Mouse (Mus musculus): Measurements from ENCODE around the gene Mrpl3.
A peak's percentile ranks its signal among the peaks of the same experiment; 100 is the strongest.
"Not testable (repeated sequence)": the region's sequence is repeated elsewhere in the genome, so short reads cannot be mapped to it uniquely, and the experiment has no call there.

The Mrpl3 gene

DNA sequence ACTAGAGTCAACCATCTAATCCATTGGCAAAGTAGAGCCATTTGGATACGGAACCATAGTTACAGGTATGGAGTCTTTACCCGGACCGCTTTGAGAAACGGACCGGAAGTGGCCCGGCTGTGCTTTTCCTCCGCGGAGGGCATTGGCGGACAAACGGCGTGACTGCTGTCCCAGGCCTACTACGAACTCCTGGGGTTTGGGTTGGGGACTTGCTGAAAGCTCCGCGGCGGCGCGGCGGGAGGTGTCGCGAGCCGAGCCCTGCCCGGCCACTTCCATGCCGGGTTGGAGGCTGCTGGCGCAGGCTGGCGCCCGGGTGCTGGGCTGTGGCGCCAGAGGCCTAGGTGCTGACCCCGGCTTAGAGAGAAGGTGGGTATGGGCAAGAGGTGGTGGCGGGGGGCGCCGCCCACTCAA, at the start of gene Mrpl3:
Gene Mrpl3, plus strand, starts transcription at position 93 of the 411 bp plus-strand sequence.
- peak; percentile 65 for DNase-seq (ENCODE audit: low read depth, low spot score)

DNA sequence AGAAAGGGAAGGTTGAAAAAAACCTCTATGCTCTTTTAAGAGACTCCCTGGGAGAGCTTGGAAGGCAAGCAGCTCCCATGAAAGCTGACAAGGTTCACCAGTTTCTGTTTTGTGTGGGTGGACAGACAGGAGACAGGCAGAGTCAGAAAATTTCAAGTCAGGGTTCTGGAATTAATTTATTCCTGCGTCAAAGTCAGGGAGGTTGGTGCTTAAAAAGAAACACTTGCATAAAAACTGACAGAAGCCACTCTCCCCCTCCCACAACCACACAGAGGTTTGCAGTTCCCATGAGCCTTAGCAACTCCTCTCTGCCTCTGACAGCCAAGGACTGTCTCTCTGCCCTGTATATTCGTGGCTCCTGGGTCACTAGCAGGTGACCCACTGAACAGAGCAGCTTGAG, 42.3 kb upstream of the Mrpl3 start:
- DNase-seq (ENCODE audit: low read depth, low spot score) = no peak

DNA sequence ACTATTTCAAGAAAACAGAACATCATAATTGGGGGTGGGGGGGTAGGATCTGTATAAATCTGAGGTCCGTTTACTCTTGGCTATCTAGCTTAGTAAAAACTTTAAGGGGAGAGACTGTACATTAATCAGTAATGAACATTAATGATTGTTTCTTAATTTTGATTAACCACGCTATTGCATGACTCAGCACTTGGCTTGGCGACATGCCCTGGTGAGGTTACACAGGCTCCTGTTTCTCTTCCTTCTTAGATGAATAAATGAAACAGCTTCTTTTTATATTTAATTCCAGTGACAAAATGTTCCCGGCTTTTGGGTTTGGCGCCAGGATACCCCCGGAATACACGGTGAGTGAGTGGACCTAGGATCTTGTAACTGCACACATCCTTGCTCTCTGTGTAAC, 34.9 kb upstream of the Mrpl3 start:
- no peak for DNase-seq (ENCODE audit: low read depth, low spot score)

DNA sequence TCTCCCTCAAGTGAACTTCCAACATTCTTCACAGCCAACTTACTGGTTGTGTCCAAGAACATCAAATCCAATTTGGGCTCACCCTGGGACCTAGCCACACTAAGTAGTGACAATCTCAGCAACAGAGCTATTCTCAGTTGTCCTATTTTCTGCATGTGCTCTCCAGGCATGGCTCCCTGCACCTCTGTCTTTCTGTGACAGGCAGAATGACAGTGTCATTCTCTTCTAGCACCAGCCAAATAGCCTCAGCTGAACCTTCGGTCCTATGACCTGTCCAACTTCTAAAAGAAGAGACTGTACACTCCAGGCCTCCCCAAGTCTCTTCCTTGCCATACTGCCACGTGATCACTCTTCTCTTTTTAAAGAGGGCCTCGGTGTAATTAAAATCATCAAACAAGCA, 24.7 kb upstream of the Mrpl3 start:
- no peak for DNase-seq (ENCODE audit: low read depth, low spot score)

DNA sequence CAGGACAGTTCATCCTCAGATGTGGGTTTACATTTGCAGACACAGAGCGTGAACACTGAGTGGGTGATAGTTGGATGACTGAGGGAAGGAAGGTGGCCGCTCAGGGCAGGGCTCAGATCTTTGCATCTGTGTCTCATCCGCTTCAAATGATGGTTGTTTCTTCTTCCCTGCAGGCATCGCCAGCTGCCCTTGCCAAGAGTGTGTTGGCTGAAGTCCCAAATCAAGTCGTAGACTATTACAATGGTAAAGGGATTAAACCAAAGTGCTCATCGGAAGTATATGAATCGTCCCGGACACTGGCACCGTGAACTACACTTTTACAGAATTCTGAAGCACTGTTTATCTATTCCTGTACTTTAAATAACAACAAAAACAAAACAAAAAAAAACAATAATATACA, 20.5 kb upstream of the Mrpl3 start:
- no peak for DNase-seq (ENCODE audit: low read depth, low spot score)

DNA sequence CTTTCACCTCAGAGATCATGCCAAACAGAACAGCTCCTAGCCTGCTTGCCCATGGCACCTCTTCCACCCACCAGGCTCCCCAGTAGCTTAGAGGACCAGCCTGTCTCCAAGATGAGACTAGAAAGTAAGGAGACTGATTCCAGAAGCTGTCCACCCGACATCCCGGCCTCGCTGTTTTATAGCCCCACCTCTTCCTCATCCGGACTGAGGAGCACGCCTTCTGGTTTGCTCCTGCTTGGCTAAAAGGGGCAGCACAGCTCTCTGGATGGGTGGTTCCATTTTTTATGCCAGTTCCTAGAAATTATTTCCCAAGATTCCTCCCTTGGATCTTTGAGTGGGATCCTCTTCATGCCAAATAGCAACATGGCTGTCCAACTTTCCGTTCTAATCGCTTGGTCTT, 19.4 kb upstream of the Mrpl3 start:
- no peak for DNase-seq (ENCODE audit: low read depth, low spot score)

DNA sequence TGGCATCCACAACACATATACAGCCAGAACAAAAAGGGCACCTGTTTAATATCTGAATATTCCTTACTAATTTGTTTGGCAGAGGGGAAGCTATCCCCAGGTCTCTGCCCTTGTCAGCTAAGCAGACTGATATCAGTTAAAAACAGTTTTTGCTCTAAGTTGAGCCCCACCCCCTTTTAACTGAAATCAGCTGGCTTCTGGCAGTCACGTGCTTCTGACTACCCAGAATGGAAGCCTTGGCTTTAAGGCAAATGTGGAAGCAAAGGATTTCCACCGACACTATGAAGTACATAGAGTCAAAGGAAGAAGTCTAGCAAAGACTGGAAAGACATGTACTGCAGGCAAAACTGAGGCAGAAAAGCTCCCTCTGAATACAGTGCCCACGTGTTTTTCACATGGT, 15.2 kb upstream of the Mrpl3 start:
- DNase-seq (ENCODE audit: low read depth, low spot score) = no peak

DNA sequence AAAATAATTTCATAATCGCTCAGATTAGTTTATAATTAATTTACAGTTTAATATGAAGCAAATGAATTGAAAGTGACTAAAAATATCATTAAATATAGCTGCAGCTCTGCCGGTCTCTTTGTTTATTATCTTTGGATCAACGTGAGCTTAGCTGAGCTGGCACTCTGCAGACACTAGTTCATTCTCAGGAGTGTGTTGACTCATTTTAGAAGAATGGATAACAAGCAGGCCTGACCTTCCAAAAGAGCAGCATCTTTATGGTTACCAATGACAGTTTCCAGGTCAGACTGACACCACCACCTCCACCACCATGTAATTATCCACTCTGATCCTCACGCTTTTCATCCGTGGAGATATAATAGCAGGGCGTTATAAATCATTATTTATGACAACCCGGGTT, 7.0 kb upstream of the Mrpl3 start:
- DNase-seq (ENCODE audit: low read depth, low spot score) = no peak

DNA sequence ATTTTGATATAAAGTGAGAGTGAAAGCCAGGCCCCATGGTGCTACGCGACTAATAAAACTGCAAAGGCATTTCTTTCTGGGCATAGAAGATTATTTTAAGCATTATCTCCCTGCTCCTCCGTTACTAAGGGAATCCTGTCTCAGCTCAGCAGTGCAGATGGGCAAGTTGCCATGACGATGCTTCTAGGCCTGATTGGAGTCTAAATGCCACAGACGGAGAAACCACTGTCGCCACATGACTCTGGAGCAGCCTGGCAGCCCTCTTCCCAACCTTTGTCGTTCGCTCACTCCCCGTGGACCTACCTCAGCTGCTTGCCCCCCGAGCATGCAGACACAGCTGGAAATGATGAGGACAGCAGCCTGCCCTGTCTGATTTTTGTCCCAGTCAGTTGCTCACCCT, 4.7 kb upstream of the Mrpl3 start:
- no peak for DNase-seq (ENCODE audit: low read depth, low spot score)

DNA sequence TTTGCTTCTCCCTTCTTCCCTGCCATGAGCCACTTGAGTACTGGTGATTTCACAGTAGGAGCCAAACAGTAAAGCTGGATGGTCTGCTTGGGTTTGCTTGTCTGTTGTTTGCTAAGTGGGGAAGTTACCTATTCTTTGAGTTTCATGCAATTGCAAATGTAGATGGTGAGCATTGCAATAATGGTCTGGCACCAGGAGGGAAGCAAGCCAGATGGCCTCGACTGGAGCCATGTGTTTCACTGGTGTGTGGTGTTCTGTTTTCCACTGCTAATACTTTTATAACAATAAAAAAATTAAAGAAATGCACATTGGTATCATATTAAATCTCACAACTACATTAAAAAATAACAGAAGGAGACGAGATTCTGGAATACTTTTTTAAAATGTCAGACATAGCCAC, 3.4 kb upstream of the Mrpl3 start:
- no peak for DNase-seq (ENCODE audit: low read depth, low spot score)

DNA sequence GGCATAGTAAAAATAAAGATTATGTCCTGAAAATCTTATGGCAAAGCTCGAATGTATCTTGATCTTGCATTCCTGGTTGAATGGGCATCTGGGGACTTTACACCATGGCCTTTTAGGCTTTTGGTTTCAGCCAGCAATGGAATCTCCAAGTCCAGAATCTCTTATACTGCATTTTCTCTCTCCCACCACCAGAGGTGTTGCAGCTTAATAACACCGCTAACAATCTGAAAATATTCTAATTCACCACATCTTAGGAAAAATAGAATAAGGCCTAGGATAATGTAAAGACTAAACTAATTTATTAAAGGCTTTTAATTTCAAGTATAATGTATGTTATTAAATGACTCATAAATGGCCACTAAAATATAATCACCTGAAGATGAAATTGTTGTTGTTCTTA, 2.8 kb upstream of the Mrpl3 start:
- DNase-seq (ENCODE audit: low read depth, low spot score) = no peak

DNA sequence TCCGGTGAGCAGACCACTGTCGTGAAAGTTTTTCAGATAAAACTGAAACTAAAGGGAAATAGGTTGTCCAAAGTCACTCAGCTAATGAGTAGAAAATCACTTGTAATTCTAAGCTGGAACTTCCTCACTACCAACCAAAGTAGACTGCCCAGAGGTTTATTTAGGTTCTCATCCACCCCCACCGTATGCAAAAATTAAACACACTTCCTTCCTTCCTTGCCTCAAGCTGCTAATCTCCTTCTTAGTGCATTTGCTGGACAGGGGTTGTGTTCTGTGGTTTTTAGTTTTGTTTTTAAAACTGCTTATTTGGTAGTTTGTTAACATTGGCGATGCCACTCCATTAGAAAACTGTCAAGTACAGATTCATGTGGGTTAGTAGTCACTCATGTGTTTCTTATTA, 773 bp downstream of the Mrpl3 start:
- DNase-seq (ENCODE audit: low read depth, low spot score) = no peak

DNA sequence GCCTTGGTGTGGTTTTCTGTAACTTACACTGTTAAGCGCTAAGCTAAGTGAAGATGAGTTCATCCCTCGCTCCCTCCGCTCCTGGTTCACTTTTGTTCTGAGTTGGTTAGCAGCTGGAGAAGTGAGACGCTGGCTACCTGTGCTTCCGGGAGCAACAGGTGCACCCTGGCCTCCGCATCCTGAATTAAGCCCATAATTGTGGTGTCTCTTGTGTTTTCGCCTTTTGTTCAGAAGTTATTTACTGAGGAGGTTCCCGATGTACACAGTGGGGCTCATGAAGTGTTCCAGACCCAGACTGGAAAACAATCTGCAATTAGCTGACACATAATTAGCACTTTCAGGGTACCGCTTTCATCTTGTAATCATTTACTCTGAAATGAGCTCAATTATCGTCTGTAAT, 16.1 kb downstream of the Mrpl3 start:
- no peak for DNase-seq (ENCODE audit: low read depth, low spot score)

DNA sequence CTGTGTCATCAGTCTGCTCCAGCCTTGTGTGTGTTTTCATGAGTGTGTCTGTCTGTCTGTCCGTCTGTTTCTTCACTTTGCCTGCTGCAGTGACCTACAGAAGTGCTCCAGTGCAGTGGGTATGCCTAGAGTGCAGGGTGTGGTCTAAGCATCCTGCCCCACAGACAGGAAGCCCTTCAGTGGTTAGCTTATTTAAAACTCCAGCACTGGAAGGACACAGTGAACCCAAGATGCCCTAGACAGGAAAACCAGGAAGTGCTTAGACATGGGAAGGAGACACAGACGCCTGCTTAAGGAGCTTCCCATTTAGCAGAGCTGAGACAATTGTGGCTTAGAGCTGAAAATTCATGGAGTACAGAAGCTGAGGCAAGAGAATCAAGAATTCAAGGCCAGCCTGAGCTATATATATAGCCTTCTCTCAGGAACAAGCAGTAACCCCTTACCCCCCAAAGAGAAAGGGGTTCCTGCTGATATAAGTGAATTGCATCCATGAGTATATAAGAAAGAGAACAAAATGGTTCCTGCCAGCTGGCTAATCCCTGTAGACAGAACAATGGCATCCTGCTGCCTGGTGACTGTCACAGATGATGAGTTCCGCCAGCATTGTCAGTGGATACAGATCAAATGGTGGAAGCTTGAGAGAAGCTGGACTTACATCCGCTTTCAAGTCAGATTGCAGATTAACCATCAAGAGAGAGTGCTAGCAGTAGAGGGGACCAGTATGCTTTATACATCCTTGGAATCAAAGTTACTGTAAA, 20.1 kb downstream of the Mrpl3 start:
- no peak for DNase-seq (ENCODE audit: low read depth, low spot score)

DNA sequence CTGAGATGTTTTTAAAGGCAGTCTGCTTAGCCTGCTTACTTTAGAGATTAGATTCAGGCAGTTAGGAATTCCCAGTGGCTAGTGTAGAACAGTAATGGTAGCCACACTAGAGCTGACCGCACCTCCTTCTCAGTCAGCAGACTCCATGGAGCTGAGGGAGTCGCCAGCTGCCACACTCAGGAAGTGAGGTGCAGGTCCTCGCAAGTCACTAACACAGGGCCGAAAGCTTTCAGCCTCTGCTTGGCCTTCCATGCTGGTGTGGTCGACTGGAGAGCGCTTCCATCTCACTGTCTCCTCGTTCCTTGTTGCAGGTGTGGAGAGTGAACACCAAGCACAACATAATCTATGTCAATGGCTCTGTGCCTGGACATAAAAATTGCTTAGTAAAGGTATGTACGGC, 21.8 kb downstream of the Mrpl3 start:
- no peak for DNase-seq (ENCODE audit: low read depth, low spot score)

DNA sequence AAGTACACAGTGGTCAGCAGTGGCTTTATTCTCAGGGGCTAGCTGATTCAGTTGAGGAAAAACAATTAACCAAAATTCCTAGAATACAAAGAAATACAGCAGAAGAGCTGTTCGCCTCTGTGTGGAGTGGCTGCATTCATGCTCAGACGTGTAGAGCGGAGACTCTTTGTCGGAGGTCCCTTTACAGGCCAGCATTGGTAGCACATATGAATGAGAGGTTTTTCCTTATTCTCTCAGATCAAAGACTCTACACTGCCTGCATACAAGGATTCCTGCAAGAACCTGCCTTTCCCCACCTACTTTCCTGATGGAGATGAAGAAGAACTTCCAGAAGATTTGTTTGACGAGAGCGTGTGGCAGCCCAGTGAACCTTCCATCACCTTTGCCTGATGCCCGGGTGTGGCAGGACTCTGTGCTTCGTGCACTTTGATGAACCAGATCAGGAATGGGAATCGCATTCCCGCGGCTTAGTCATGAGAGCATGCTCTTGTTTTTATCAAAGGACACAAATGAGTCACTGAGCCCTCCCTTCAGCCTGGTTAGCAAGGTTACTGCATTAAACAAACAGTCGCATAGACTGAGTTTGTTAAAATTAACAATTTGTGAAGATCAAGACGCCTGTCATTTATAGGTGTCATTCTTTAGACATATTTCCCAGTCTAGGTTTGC, 23.9 kb downstream of the Mrpl3 start:
- no peak for DNase-seq (ENCODE audit: low read depth, low spot score)

DNA sequence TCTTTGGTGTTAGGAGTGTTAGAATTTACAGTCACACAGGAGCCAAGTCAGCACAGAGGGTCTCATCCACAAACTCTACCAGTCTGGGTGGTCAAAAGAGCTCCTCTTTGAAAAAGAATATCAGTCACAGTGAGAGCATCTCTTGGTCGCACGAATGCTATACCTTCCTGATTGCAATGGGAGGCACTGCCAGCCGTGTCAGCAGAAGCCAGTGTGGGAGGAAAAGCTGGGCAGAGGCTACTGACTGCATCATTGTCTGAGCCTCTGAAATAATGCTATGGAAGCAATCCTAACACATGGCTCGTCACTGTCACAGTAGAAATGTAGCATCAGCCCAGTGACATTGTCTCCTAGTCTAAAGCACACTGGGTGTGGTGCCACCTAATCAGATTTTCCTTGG, 25.4 kb downstream of the Mrpl3 start:
- no peak for DNase-seq (ENCODE audit: low read depth, low spot score)

DNA sequence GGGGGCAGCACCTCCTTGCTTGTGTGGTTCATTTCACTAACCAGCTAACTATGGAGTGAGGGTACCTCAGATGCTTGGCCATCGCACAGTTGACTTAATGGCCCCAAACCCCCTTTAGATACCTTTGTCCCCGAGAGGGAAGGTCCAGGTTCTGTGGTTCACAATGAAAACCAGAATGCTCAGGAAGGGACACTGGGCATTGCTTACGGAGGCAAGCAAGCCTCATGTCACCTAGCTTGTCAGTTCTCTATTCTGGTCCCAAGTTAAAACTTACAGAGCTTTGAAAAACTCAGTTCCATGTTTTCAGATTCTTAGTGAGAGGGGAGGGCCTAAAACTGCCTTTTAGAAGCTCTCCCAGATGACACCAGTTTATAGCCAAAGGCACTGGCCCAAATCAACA, 27.2 kb downstream of the Mrpl3 start:
- DNase-seq (ENCODE audit: low read depth, low spot score) = no peak

DNA sequence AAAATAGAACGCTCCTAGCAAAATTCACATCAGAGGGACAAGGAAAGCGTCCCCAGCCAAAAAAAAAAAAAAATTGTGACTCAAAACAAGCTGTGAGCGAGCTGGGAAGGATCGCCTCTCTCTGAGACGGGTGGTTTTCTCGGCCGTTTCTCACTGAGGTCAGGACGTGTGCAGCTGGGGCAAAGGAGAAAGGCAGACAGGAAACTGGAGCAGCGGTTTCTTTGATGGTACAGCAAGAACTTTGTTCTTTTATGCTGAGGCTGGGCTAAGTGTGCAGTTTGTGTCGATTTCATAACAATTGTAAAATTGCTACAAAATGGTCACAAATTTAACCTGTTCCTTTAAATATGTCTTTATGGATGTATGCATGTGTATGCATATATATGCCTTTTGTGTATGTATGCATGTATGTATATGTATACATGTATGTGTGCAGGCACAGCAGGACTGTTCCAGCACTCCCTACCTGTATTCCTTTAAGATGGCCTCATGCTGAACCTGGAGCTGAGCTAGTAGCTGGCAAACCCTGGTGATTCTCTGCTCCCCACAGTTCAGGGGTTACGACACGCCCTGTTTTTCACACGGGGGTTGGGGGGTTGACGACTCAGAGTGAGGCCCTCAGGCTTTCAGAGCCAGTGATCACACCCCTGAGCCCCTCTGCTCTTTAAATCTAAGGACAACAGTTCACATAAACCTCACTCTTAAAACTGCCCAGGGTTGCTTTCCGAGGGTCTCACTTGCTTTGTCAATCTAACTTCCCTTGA, 48.0 kb downstream of the Mrpl3 start:
- no peak for DNase-seq (ENCODE audit: low read depth, low spot score)

DNA sequence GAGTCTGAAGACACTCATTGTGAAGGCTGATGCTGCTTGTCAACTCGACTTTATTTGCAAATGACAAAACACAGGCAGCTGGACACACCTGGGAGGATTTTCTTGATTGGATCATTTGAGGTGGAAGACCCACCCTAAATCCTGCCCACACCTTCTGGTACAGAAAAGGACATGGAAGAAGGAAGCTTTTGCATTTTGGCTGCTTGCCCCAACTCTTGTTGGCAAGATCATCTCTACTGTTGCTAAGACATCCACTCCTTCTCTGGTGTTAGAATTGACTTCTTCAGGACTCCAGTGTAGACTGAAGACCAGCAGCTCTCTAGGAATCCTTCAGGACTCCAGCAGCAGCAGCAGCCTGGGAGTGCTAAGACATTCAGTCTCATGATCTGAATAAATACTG, 48.9 kb downstream of the Mrpl3 start:
- DNase-seq (ENCODE audit: low read depth, low spot score) = no peak

DNA sequence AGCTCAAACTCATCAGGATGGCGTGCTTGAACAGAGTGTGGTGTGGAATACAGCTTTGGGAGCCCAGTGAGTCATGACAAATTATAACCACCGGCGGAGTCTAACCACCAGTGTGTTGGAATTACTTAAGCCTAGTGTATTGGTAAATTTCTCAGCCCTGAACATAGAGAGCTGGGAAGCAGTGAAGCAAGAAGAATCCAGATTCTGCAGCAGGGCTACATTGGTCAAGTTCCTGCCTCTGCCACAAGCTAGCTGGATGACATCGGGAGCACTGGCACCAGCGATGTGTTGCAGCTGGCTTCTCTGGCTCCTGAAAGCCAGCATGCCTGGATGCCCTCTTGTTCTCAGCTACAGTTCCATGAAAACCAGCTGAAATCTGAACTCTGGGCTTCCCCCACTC, 50.9 kb downstream of the Mrpl3 start:
- DNase-seq (ENCODE audit: low read depth, low spot score) = no peak

DNA sequence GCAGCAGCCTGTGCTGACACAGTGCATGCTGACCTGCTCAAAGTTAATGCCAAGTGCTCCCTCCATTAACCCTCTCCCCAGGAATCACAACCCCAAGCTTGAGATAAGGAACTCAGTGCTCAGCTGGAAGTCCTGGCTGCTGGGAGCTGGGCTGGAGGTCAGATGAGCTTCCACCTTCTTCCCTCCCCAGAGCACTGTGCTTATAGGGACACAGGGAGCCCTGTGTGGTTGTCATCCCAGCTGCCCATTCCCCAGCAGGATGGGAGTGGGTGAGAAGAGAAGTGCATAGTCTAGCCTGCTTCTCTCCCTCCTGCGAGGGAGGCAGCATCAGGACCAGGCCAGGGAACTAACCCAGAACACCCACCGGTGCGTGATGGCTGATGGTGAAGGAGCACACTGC, 72.2 kb downstream of the Mrpl3 start:
- not testable (repeated sequence) for DNase-seq (ENCODE audit: low read depth, low spot score)

Data from skeletal muscle tissue, adult 2 months (tissue).